Mouse (Mus musculus) neural tube, postnatal 0 days (tissue): Measurements from ENCODE around the gene Rnf24. TPM values are rescaled to one million over a fixed set of nuclear protein-coding genes. Genes with fewer than 3 reads are reported as not detected.

Experiments
- microRNA-seq: library from miRNA; unstranded; fragments of <30 nt; microRNA quantifications from one replicate; pipeline ENCODE4, GENCODE M21; 2016
- polyA plus RNA-seq: library from polyadenylated mRNA; unstranded; fragments of >200 nt; fragmentation: Nextera tagmentation; extraction: Ambion mirVana; gene quantifications from 2 replicates; pipeline ENCODE4 v1.2.1, GENCODE M21; 2015

The Rnf24 gene
- polyA plus RNA-seq = 9.3 and 10.3 TPM in 2 replicates

DNA sequence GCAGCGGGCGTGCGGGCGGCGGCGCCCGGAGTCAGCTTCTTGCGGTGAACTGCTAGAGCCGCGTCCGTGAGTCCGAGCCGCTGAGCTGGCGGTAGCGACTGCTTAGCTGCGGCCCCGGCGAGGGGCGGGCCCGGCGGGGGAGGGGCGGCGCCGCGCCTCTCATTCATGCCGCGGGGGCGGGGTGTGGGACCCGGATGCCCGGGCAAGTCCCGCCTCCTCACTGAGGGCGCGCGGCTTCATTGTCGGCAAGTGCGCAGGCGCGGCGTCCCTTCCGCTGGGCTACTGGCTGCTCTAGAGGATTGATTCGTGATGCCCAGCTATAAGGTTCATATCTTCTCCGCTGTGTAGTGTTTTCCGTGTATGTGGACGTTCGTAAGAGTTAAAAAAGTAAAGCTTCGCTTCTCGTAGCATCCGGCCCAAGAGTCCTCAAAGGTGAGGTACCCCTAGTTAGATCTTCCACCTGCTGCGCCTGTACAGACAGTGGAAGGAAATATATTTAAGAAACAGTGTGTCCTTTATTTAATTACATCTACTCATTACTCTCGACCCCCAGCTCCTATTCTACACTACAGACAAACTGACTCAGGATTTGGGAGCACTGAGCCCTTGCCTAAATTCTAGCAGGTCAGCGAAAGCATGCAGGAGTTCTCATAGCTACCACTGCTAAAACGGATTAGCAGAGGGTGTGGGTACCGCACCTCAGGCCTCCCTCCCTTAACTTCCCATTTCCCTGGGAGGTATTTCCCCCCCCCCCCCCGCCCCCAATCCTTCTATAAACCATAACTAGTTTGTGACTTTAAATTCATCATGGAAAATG is at the start of gene Rnf24:
TSS of gene Rnf24 (minus strand) at position 146 of the 817 bp plus-strand sequence.

DNA sequence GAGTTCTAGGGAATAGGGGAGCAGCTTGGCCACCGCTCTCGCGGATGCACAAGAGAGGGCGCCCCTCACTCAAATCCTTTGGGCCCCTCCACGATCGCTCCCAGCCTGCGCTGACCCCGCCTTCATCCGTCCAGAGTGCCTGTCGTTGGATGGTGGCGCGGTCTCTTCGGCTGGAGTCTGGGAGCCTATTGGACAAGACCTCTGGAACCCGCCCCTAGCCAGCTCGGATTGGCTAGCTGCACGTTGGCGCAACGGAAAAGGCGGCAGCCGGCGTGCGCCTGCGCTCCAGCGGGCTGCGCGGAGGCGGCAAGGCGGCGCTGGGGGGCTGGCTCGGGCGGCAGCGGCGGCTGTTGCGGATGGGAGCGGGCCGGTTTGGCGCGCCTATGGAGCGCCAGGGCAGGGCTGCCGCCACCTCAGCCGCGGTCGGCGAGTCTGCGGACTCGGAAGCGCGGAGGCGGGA is 90.4 kb downstream of the Rnf24 start, which contains the start of gene Pank2:
TSS of gene Pank2 (plus strand) at position 283 of the 460 bp plus-strand sequence.

Small RNAs within 50 kb of the gene (microRNA-seq; reads per million reads assigned to microRNA genes)
- 58.6 reads per million, percentile 37 among the genes with 10 or more reads in this experiment for gene Mir103-2

Other genes starting within 250 kb of the Rnf24 start
- 4.4 and 5.4 TPM in 2 replicates for gene Hspa12b, start 225.6 kb downstream of the Rnf24 start, polyA plus RNA-seq
- gene Gm11037, start 219.4 kb downstream of the Rnf24 start, polyA plus RNA-seq = not detected in 2 replicates
- gene 1700037H04Rik, start 192.8 kb downstream of the Rnf24 start, polyA plus RNA-seq = 83.6 and 85.1 TPM in 2 replicates
- gene Cenpb, start 172.8 kb downstream of the Rnf24 start, polyA plus RNA-seq = 14.7 and 16.1 TPM in 2 replicates
- 16.1 and 17.3 TPM in 2 replicates for gene Cdc25b, start 165.9 kb downstream of the Rnf24 start, polyA plus RNA-seq
- gene Spef1, start 165.6 kb downstream of the Rnf24 start, polyA plus RNA-seq = 6.7 and 7.4 TPM in 2 replicates
- gene Ap5s1, start 145.8 kb downstream of the Rnf24 start, polyA plus RNA-seq = 34.8 and 37.2 TPM in 2 replicates
- gene Mavs, start 118.8 kb downstream of the Rnf24 start, polyA plus RNA-seq = 8.2 and 8.6 TPM in 2 replicates
- gene Pank2, start 90.4 kb downstream of the Rnf24 start, polyA plus RNA-seq = 25.6 and 27.7 TPM in 2 replicates
- 94.2 and 102 TPM in 2 replicates for gene Smox, start 138.6 kb upstream of the Rnf24 start, polyA plus RNA-seq
- 1.2 and 1.6 TPM in 2 replicates for gene Adra1d, start 209.4 kb upstream of the Rnf24 start, polyA plus RNA-seq